Mouse (Mus musculus): Measurements from ENCODE around the gene Gm48552. TPM values are rescaled to one million over a fixed set of nuclear protein-coding genes. Genes with fewer than 3 reads are reported as not detected.

The Gm48552 gene
- total and polyA plus RNA-seq, 3 experiments = 0.46 to 1.1 (median 0.98) TPM

DNA sequence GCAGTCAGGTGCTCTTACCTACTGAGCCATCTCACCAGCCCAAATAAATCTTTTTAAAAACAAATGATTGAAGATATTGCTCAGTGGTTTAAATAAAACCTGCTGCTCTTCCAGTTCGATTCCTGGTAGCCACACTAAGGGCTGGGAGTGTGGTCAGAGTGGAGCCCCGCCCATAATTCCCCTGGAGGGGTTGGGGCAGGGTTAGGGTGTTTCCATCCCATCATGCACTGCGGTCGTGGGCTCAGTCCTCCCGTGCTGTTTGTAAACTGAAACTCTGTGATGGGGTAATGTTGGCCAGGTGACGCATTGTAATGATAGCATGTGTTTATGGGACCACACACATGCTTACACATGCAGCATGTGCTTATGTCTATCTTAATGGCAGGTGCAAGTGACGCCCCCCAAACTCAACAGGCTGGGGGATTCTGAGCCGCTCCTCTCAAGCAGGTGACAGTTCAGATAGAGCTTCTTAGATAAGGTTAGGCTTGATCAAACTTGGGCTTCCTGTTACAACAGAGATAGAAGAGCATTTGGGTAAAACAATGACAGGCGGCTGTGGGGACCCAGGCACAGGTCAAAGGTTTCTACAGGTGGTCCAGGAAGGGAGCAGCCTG is 37.0 kb upstream of the Gm48552 start:
- H3K79me2 ChIP-seq (replicated peaks; ENCODE audit: control insufficient read depth, extremely low read depth, insufficient read depth, poor library complexity, severe bottlenecking) = no peaks in the 10 kb centered on the region
- dilution Hi-C loops (cut with MboI; ENCODE audit: extremely low pct_ligation_motif_present, extremely low pct_unique_long_range_greater_than_20kb, low sequenced_read_pairs) (no loop called here), in situ Hi-C loops (cut with MboI; ENCODE audit: low pct_ligation_motif_present, low pct_unique_long_range_greater_than_20kb, low sequenced_read_pairs) (loop anchor here (10.0 kb wide), 1 partner anchor 157 kb away; no protein-coding TSS in a partner anchor)
- peak; percentile 75 for DNase-seq (ENCODE audit: extremely low read depth)
- H3K4me1 ChIP-seq (ENCODE audit: control insufficient read depth in 1 of 2, insufficient read depth in 2 of 2) = peaks cover 13 to 49% of the 10 kb centered on the region in 2 experiments
- TF ChIP-seq UBTF (IDR thresholded peaks at IDR 0.05; ENCODE audit: low read depth, low read length) = no peak
- peak; percentile 28; the same call in 1 of the 2 replicates for TF ChIP-seq HCFC1 (IDR thresholded peaks at IDR 0.05; ENCODE audit: low read depth, low read length)
- peak; percentile 56 for TF ChIP-seq POLR2A (IDR thresholded peaks at IDR 0.05; ENCODE audit: low read depth, low read length)
- TF ChIP-seq MEF2A (IDR thresholded peaks at IDR 0.05; ENCODE audit: borderline replicate concordance, low read depth, low read length) = 0 out of 2 replicates have a peak, but pooled peaks have one; percentile 28
- no peak for TF ChIP-seq PAX5 (IDR thresholded peaks at IDR 0.05; ENCODE audit: low read length)
- 0 out of 2 replicates have a peak, but pooled peaks have one; percentile 34 for TF ChIP-seq ZKSCAN1 (IDR thresholded peaks at IDR 0.05; ENCODE audit: borderline replicate concordance, low read depth, low read length)
- TF ChIP-seq USF2 (conservative IDR thresholded peaks at IDR 0.05; ENCODE audit: low read depth, low read length) = no peak
- no peak for TF ChIP-seq ZC3H11A (IDR thresholded peaks at IDR 0.05; ENCODE audit: low read depth, low read length)
- no peak for TF ChIP-seq USF1 (IDR thresholded peaks at IDR 0.05; ENCODE audit: low read depth, low read length)
- no peak for TF ChIP-seq GABPA (IDR thresholded peaks at IDR 0.05; ENCODE audit: insufficient replicate concordance, low read depth, low read length)
- no peak for TF ChIP-seq JUND (conservative IDR thresholded peaks at IDR 0.05; ENCODE audit: low read depth, low read length)
- peak; percentile 22; the same call in 1 of the 2 replicates for TF ChIP-seq EP300 (IDR thresholded peaks at IDR 0.05; ENCODE audit: low read length)
- no peak for TF ChIP-seq E2F4 (IDR thresholded peaks at IDR 0.05; ENCODE audit: insufficient replicate concordance, low read depth, low read length)
- TF ChIP-seq TCF12 (IDR thresholded peaks at IDR 0.05; ENCODE audit: low read depth, low read length) = 0 out of 2 replicates have a peak, but pooled peaks have one; percentile 41
- TF ChIP-seq RAD21 (IDR thresholded peaks at IDR 0.05; ENCODE audit: low read depth, low read length) = no peak
- TF ChIP-seq CHD2 (IDR thresholded peaks at IDR 0.05; ENCODE audit: low read length) = no peak
- no peak; the same call in 1 of the 2 replicates for TF ChIP-seq ETS1 (conservative IDR thresholded peaks at IDR 0.05; ENCODE audit: low read depth, low read length)
- no peak for TF ChIP-seq NRF1 (IDR thresholded peaks at IDR 0.05; ENCODE audit: low read depth, low read length)
- TF ChIP-seq SIN3A (IDR thresholded peaks at IDR 0.05; ENCODE audit: low read length) = peak; percentile 62
- no peak for TF ChIP-seq ZMIZ1 (IDR thresholded peaks at IDR 0.05; ENCODE audit: low read depth, low read length)
- no peak for TF ChIP-seq RCOR1 (conservative IDR thresholded peaks at IDR 0.05; ENCODE audit: low read depth, low read length)
- no peak for TF ChIP-seq JUN (IDR thresholded peaks at IDR 0.05; ENCODE audit: insufficient read depth, low read depth, low read length)
- peak; percentile 59; the same call in 1 of the 2 replicates for TF ChIP-seq MXI1 (IDR thresholded peaks at IDR 0.05; ENCODE audit: low read depth, low read length)
- TF ChIP-seq MYC (IDR thresholded peaks at IDR 0.05; ENCODE audit: low read depth, low read length) = 0 out of 2 replicates have a peak, but pooled peaks have one; percentile 10
- no peak for TF ChIP-seq IRF4 (IDR thresholded peaks at IDR 0.05; ENCODE audit: low read depth, low read length)
- TF ChIP-seq KAT2A (IDR thresholded peaks at IDR 0.05; ENCODE audit: insufficient replicate concordance, low read length) = no peak
- 0 out of 2 replicates have a peak, but pooled peaks have one; percentile 39 for TF ChIP-seq TBP (conservative IDR thresholded peaks at IDR 0.05; ENCODE audit: low read depth, low read length)
- TF ChIP-seq ZNF384 (IDR thresholded peaks at IDR 0.05; ENCODE audit: low read depth, low read length) = no peak
- TF ChIP-seq BHLHE40 (IDR thresholded peaks at IDR 0.05; ENCODE audit: low read depth, low read length) = peak; percentile 71
- TF ChIP-seq SMC3 (IDR thresholded peaks at IDR 0.05; ENCODE audit: low read depth, low read length) = no peak
- no peak for TF ChIP-seq MAFK (IDR thresholded peaks at IDR 0.05; ENCODE audit: insufficient replicate concordance, low read length)
- TF ChIP-seq MAX (IDR thresholded peaks at IDR 0.05; ENCODE audit: low read length) = peak; percentile 83
- TF ChIP-seq ELF1 (IDR thresholded peaks at IDR 0.05; ENCODE audit: low read depth, low read length) = no peak
- peak; percentile 82; the same call in 1 of the 2 replicates for TF ChIP-seq MAZ (IDR thresholded peaks at IDR 0.05; ENCODE audit: low read depth, low read length)
- TF ChIP-seq POLR2AphosphoS2 (IDR thresholded peaks at IDR 0.05; ENCODE audit: low read depth, low read length) = no peak; the same call in 1 of the 2 replicates
- TF ChIP-seq CTCF (conservative IDR thresholded peaks at IDR 0.05 in 1 of 2, IDR thresholded peaks at IDR 0.05 in 1 of 2; ENCODE audit: low read depth in 2 of 2, low read length in 2 of 2) = no peak
- peak; percentile 40; the same call in 1 of the 2 replicates for TF ChIP-seq NELFE (IDR thresholded peaks at IDR 0.05; ENCODE audit: low read depth, low read length)
- no peak for TF ChIP-seq CHD1 (IDR thresholded peaks at IDR 0.05; ENCODE audit: low read depth, low read length)
- peak overlapping the region; percentile 54 for H3K4me2 ChIP-seq (ENCODE audit: insufficient read depth, low read depth, poor library complexity, severe bottlenecking)
- peak overlapping the region; percentile 2; the same call in 1 of the 2 replicates for H3K9ac ChIP-seq (ENCODE audit: insufficient read depth, low read depth)
- no peaks in the 10 kb centered on the region for H3K9me3 ChIP-seq (replicated peaks; ENCODE audit: low read length)
- no peaks in the 10 kb centered on the region for H3K27me3 ChIP-seq (replicated peaks)
- no peak overlapping the region for H3K27ac ChIP-seq (ENCODE audit: insufficient read depth, low read depth)
- H3K36me3 ChIP-seq (replicated peaks in 1 of 2; ENCODE audit: control insufficient read depth in 1 of 2, insufficient read depth in 1 of 2, low read length in 1 of 2) = peaks cover 16 to 21% of the 10 kb centered on the region in 2 experiments
- H3K4me3 ChIP-seq (replicated peaks in 1 of 3; ENCODE audit: low read depth in 2 of 3, low read length in 2 of 3, poor library complexity in 1 of 3) = peak overlapping the region in 2 of 3 experiments; percentile 15 to 32
